Mouse (Mus musculus) neural tube, embryonic 15.5 days (tissue): ENCODE data around the gene Zfp219. TPM values are rescaled to one million over a fixed set of nuclear protein-coding genes. Genes with fewer than 3 reads are reported as not detected.

ENCODE experiments used
- ATAC-seq: fragments of 200-750 bp; cut with Nextera tagmentation; 2 replicates; pipeline ENCODE4 v1.8.0; 2017; ENCODE audit warnings: mild to moderate bottlenecking, moderate TSS enrichment, moderate library complexity; ENCODE audit not compliant: low FRiP score
- H3K27ac ChIP-seq: fragments of 300-500 bp; sonication (generic); replicated peaks from 2 replicates; pipeline ENCODE4 v1.5.1; 2015; ENCODE audit warnings: mild to moderate bottlenecking, inconsistent platforms
- H3K27me3 ChIP-seq: fragments of 300-500 bp; sonication (generic); replicated peaks from 2 replicates; pipeline ENCODE4 v1.6.1; 2015; ENCODE audit warnings: inconsistent platforms
- H3K36me3 ChIP-seq: fragments of 300-500 bp; sonication (generic); 2 replicates; pipeline ENCODE4 v1.6.1; 2015; ENCODE audit warnings: inconsistent platforms
- H3K4me1 ChIP-seq: fragments of 300-500 bp; sonication (generic); 2 replicates; pipeline ENCODE4 v1.6.1; 2015; ENCODE audit warnings: inconsistent platforms
- H3K4me2 ChIP-seq: fragments of 300-500 bp; sonication (generic); 2 replicates; pipeline ENCODE4 v1.6.1; 2015; ENCODE audit warnings: inconsistent platforms, mild to moderate bottlenecking, moderate library complexity
- H3K4me3 ChIP-seq: fragments of 300-500 bp; sonication (generic); replicated peaks from 2 replicates; pipeline ENCODE4 v1.5.1; 2015; ENCODE audit warnings: mild to moderate bottlenecking, inconsistent platforms
- H3K9ac ChIP-seq: fragments of 300-500 bp; sonication (generic); replicated peaks from 2 replicates; pipeline ENCODE4 v1.6.1; 2015; ENCODE audit warnings: mild to moderate bottlenecking, inconsistent platforms
- H3K9me3 ChIP-seq: fragments of 300-500 bp; sonication (generic); replicated peaks from 2 replicates; pipeline ENCODE4 v1.6.1; 2016; ENCODE audit warnings: inconsistent platforms
- WGBS: fragments of 180-500 bp; shearing (Covaris S2); methylation state at CpG from one replicate; pipeline ENCODE4 v1.1.7; 2015; ENCODE audit warnings: mixed read lengths; 5-methylcytosine and 5-hydroxymethylcytosine counted together
- polyA plus RNA-seq: library from polyadenylated mRNA; unstranded; fragments of >200 nt; fragmentation: Nextera tagmentation; extraction: Ambion mirVana; gene quantifications from 2 replicates; pipeline ENCODE4 v1.2.1, GENCODE M21; 2015

Zfp219 gene
- polyA plus RNA-seq, 1 experiment from 2014 or later: 25.3 TPM

GRCm38 (mm10) chr14:51967400-51967799 lies 53.1 kb downstream of the Zfp219 start:
- Histone ChIP-seq H3K4me1 (no peaks in the 10 kb centered on the region), H3K4me2 (no peak overlapping the region), H3K36me3 (no peaks in the 10 kb centered on the region), H3K9me3 (no peaks in the 10 kb centered on the region), H3K9ac (no peak overlapping the region), H3K4me3 (no peak overlapping the region), H3K27ac (no peak overlapping the region), H3K27me3 (no peaks in the 10 kb centered on the region)
- 88% methylated on average over 3 of the region's 3 CpGs for WGBS
- no peak for ATAC-seq

- Histone ChIP-seq H3K4me3 (no peak overlapping the region), H3K27me3 (no peaks in the 10 kb centered on the region), H3K9ac (no peak overlapping the region), H3K9me3 (no peaks in the 10 kb centered on the region), H3K36me3 (no peaks in the 10 kb centered on the region), H3K4me2 (no peak overlapping the region), H3K27ac (no peak overlapping the region), H3K4me1 (no peaks in the 10 kb centered on the region)
- ATAC-seq: no peak
- WGBS: 88% methylated on average over 2 of the region's 2 CpGs
Measured at GRCm38 (mm10) chr14:51960316-51960715, 60.2 kb downstream of the Zfp219 start.

Other genes starting within 250 kb of the Zfp219 start
- gene Ang4, start 247.1 kb downstream of the Zfp219 start, polyA plus RNA-seq: 0.27 TPM in 1 of 2 replicates, not detected in the other
- gene AY358078, start 220.7 kb downstream of the Zfp219 start, polyA plus RNA-seq: not detected in 2 replicates
- 0.42 TPM in 1 of 2 replicates, not detected in the other for gene Ear6, start 167.0 kb downstream of the Zfp219 start, polyA plus RNA-seq
- 83.5 and 90.9 TPM in 2 replicates for gene Mettl17, start 135.9 kb downstream of the Zfp219 start, polyA plus RNA-seq
- gene Slc39a2, start 127.8 kb downstream of the Zfp219 start, polyA plus RNA-seq: 1.5 and 2.0 TPM in 2 replicates
- gene Ndrg2, start 106.6 kb downstream of the Zfp219 start, polyA plus RNA-seq: 268 and 281 TPM in 2 replicates
- gene Tppp2, start 102.3 kb downstream of the Zfp219 start, polyA plus RNA-seq: not detected in 2 replicates
- gene Rnase13, start 98.0 kb downstream of the Zfp219 start, polyA plus RNA-seq: not detected in 2 replicates
- gene Arhgef40, start 36.0 kb downstream of the Zfp219 start, polyA plus RNA-seq: 71.3 and 82.7 TPM in 2 replicates
- 0.88 and 1.4 TPM in 2 replicates for gene Tmem253, start 5.1 kb downstream of the Zfp219 start, polyA plus RNA-seq
- not detected in 2 replicates for gene Olfr221, start 21.7 kb upstream of the Zfp219 start, polyA plus RNA-seq
- 424 and 500 TPM in 2 replicates for gene Hnrnpc, start 83.3 kb upstream of the Zfp219 start, polyA plus RNA-seq
- gene Rpgrip1, start 90.0 kb upstream of the Zfp219 start, polyA plus RNA-seq: 42.6 and 46.0 TPM in 2 replicates
- gene Supt16, start 176.7 kb upstream of the Zfp219 start, polyA plus RNA-seq: 36.8 and 45.9 TPM in 2 replicates
- 30.0 and 30.5 TPM in 2 replicates for gene Chd8, start 237.0 kb upstream of the Zfp219 start, polyA plus RNA-seq